In the genomic region with DNA sequence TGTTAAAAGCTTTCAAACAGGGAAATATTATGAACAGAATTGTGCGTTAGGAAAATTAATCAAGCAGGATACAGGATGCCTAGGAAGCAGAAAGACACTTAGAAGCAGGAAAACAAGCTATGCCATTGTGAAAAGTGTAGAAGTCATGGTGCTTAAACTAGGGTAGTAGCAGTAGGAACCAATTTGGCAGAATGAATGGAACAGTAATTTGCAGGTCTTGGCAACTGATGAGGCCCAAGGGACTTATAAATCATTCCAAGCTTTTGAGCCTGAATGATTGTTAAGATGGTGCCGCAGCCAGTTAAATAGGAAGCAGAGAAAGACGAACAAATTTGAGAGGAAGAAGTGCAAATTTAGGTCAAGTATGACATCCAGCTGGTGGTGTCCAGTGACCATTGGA, we compare ENCODE assay signal across 25 mouse cellular contexts.
DNase-seq lines count a peak whose midpoint lies in the region; ATAC-seq and TF ChIP-seq lines count a peak whose summit lies in the region.
"Had no signal": no experiment of that assay in that cellular context is flagged by ENCODE, and none has a peak within 500 bp of the region (broad histone marks: within the 10 kb centered on the region; RNA-seq: fewer than 3 reads in every experiment).

No protein-coding gene starts in this region.

- peak; percentile 7 for DNase-seq in gastrocnemius, adult 18-20 months (ENCODE audit: low spot score)
- DNase-seq in gastrocnemius, postnatal 4 days (ENCODE audit: low spot score in 2 of 2): no peak
- peak; percentile 44 for DNase-seq in midbrain, postnatal 0 days (ENCODE audit: low spot score)
- DNase-seq in midbrain, embryonic 14.5 days: no peak
- peak; percentile 53 for DNase-seq in embryo, embryonic 11 days
- DNase-seq in mesoderm, embryonic 11.5 days (ENCODE audit: low read depth, low spot score): peak; percentile 86
- no peak for DNase-seq in thymus, postnatal 4 days
- DNase-seq: adrenal gland, adult 8-10 months; cerebellum, adult 9-11 months; kidney, adult 9 months; kidney, postnatal 36 days; liver, embryonic 13.5 days; lung, adult 2 months; lung, postnatal 14 days; right cerebral cortex, postnatal 14 days; thymus, adult 2 months had no signal

- H3K4me2 ChIP-seq in midbrain, postnatal 0 days (ENCODE audit: low read depth, low read length, poor library complexity, severe bottlenecking): no peak overlapping the region
- H3K4me2 ChIP-seq in midbrain, embryonic 14.5 days (ENCODE audit: low read length): no peak overlapping the region
- H3K4me2 ChIP-seq: limb, embryonic 13.5 days; liver, embryonic 13.5 days; midbrain, embryonic 13.5 days had no signal

- no peak for TF ChIP-seq CTCF in midbrain, postnatal 0 days (IDR thresholded peaks at IDR 0.05)

- no peaks in the 10 kb centered on the region for H3K27me3 ChIP-seq in midbrain, postnatal 0 days (ENCODE audit: insufficient read depth, low read length)
- no peaks in the 10 kb centered on the region for H3K27me3 ChIP-seq in midbrain, embryonic 14.5 days (ENCODE audit: control insufficient read depth, insufficient read depth, low read length)
- H3K27me3 ChIP-seq: limb, embryonic 13.5 days; liver, embryonic 13.5 days; midbrain, embryonic 13.5 days had no signal

- H3K36me3 ChIP-seq in midbrain, postnatal 0 days (ENCODE audit: insufficient read depth, low read length): no peaks in the 10 kb centered on the region
- no peaks in the 10 kb centered on the region for H3K36me3 ChIP-seq in midbrain, embryonic 14.5 days (ENCODE audit: control insufficient read depth, insufficient read depth, low read length)
- H3K36me3 ChIP-seq: embryonic facial prominence, embryonic 10.5 days; forebrain, embryonic 10.5 days; heart, embryonic 10.5 days; limb, embryonic 13.5 days; liver, embryonic 13.5 days; midbrain, embryonic 13.5 days had no signal

- ATAC-seq in midbrain, postnatal 0 days (ENCODE audit: low FRiP score): no peak
- ATAC-seq in midbrain, embryonic 14.5 days (ENCODE audit: low FRiP score, low TSS enrichment): no peak
- ATAC-seq: activated CD4-positive, CD25-positive, alpha-beta regulatory T cell, adult 4 months; inflammation-experienced regulatory T-cells, adult 6 months; midbrain, embryonic 13.5 days had no signal

- no peak overlapping the region for H3K4me3 ChIP-seq in midbrain, postnatal 0 days (ENCODE audit: low read depth, low read length)
- H3K4me3 ChIP-seq in midbrain, embryonic 14.5 days (replicated peaks; ENCODE audit: low read depth, low read length): no peak overlapping the region
- H3K4me3 ChIP-seq: embryonic facial prominence, embryonic 10.5 days; forebrain, embryonic 10.5 days; heart, embryonic 10.5 days; limb, embryonic 13.5 days; liver, embryonic 13.5 days; midbrain, embryonic 13.5 days; myocyte had no signal

- H3K27ac ChIP-seq in midbrain, postnatal 0 days (ENCODE audit: low read depth, low read length): no peak overlapping the region
- no peak overlapping the region for H3K27ac ChIP-seq in midbrain, embryonic 14.5 days (replicated peaks; ENCODE audit: low read depth, low read length)
- H3K27ac ChIP-seq: embryonic facial prominence, embryonic 10.5 days; forebrain, embryonic 10.5 days; heart, embryonic 10.5 days; limb, embryonic 13.5 days; liver, embryonic 13.5 days; midbrain, embryonic 13.5 days; stomach, postnatal 0 days had no signal

- no peaks in the 10 kb centered on the region for H3K9me3 ChIP-seq in midbrain, postnatal 0 days (ENCODE audit: low read length)
- H3K9me3 ChIP-seq in midbrain, embryonic 14.5 days (ENCODE audit: control insufficient read depth, low read length): no peaks in the 10 kb centered on the region
- H3K9me3 ChIP-seq: embryonic facial prominence, embryonic 10.5 days; forebrain, embryonic 10.5 days; heart, embryonic 10.5 days; limb, embryonic 13.5 days; liver, embryonic 13.5 days; midbrain, embryonic 13.5 days had no signal

- WGBS in midbrain, postnatal 0 days: 73% methylated on average over 3 of the region's 3 CpGs
- WGBS in midbrain, embryonic 14.5 days: 76% methylated on average over 3 of the region's 3 CpGs

- H3K4me1 ChIP-seq in midbrain, postnatal 0 days (ENCODE audit: insufficient read depth, low read length): no peaks in the 10 kb centered on the region
- no peaks in the 10 kb centered on the region for H3K4me1 ChIP-seq in midbrain, embryonic 14.5 days (ENCODE audit: control insufficient read depth, insufficient read depth, low read length)
- H3K4me1 ChIP-seq: embryonic facial prominence, embryonic 10.5 days; forebrain, embryonic 10.5 days; heart, embryonic 10.5 days; liver, embryonic 13.5 days; midbrain, embryonic 13.5 days had no signal

- no peak overlapping the region for H3K9ac ChIP-seq in midbrain, postnatal 0 days (replicated peaks; ENCODE audit: low read length, poor library complexity, severe bottlenecking)
- H3K9ac ChIP-seq in midbrain, embryonic 14.5 days (replicated peaks; ENCODE audit: low read length): no peak overlapping the region
- H3K9ac ChIP-seq: limb, embryonic 13.5 days; liver, embryonic 13.5 days; midbrain, embryonic 13.5 days had no signal

Comparison
In these comparisons a context has a peak if more than half of its experiments do, and no peak if none do; other contexts are left out.
1. DNase-seq: peak in gastrocnemius, adult 18-20 months (single experiment), midbrain, postnatal 0 days (single experiment), embryo, embryonic 11 days (single experiment) and mesoderm, embryonic 11.5 days (single experiment); none in gastrocnemius, postnatal 4 days (0 of 2), midbrain, embryonic 14.5 days (single experiment) and thymus, postnatal 4 days (single experiment).